Mouse (Mus musculus): ENCODE measurements around the gene Hmga1b. TPM values are rescaled to one million over a fixed set of nuclear protein-coding genes. Genes with fewer than 3 reads are reported as not detected.
"Not testable (repeated sequence)": the region's sequence is repeated elsewhere in the genome, so short reads cannot be mapped to it uniquely, and the experiment has no call there.

Hmga1b gene
- 2.5 and 3.1 TPM in 2 replicates for polyA plus RNA-seq (2012; rRNA removed)

DNA sequence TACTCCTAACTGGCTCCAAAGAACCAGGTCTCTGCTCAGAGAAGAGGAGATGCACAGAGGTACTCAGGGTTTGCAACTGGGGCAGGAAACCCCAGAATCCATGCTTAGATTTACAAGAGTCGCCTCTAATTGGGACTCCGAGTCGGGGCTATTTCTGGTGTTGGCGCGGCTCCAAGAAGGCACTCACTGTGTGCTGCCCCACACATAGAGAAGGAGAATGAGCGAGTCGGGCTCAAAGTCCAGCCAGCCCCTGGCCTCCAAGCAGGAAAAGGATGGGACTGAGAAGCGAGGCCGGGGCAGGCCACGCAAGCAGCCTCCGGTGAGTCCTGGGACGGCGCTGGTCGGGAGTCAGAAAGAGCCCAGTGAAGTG is at the start of gene Hmga1b:
Gene Hmga1b, plus strand, starts transcription at position 123 of the 370 bp plus-strand sequence.
- not testable (repeated sequence) for DNase-seq; H3K4me3 ChIP-seq (replicated peaks; ENCODE audit: insufficient read depth, low read depth, low read length); H3K27me3 ChIP-seq (ENCODE audit: control insufficient read depth, insufficient read depth, low read length); H3K27ac ChIP-seq (ENCODE audit: insufficient read depth, low read length); H3K4me1 ChIP-seq (ENCODE audit: control insufficient read depth, insufficient read depth, low read length)
- 13% methylated on average over 14 of the region's 14 CpGs for WGBS

- Histone ChIP-seq H3K4me3 (replicated peaks; ENCODE audit: insufficient read depth, low read depth, low read length) (peak within 1 kb of the TSS; percentile 80), H3K27ac (ENCODE audit: insufficient read depth, low read length) (no peak within 1 kb of the TSS), H3K4me1 (ENCODE audit: control insufficient read depth, insufficient read depth, low read length) (peaks cover 12% of the 10 kb centered on the region), H3K27me3 (ENCODE audit: control insufficient read depth, insufficient read depth, low read length) (no peaks in the 10 kb centered on the region)
- peak; percentile 97 to 99 for DNase-seq
- TF ChIP-seq POLR2A (IDR thresholded peaks at IDR 0.05; ENCODE audit: borderline replicate concordance, insufficient read depth, low read length) (peak; percentile 40; the same call in 1 of the 2 replicates), CTCF (IDR thresholded peaks at IDR 0.05; ENCODE audit: borderline replicate concordance, insufficient read depth, low read depth, low read length) (no peak)
- WGBS = 1% methylated on average over 53 of the region's 53 CpGs
Measured at GRCm38 (mm10) chr11:120713580-120714518, 48.7 kb upstream of the Hmga1b start, which contains the start of the genes Cenpx and Lrrc45. Gene Cenpx (minus strand): TSS chr11:120713738. Gene Lrrc45 (plus strand): TSS chr11:120713925.

DNA sequence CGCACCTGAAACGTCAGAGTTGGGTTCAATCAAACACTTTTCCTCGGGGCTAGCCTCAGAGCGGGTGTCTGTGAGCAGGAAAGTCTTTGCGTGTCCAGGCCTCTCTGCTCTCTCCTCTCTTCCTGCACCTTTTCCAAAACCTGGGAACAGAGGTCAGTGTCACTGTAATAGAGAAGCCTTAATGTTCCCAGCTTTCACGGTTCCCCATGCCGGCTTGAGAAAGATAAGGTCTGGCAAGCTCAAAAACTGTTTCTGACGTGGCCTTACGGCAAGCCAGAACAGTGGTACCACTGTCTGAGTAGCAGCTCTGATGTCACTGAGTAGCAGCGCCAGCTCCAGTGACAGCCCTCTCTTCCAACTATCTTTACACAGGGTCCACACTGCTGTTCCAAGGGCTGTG is 48.0 kb upstream of the Hmga1b start:
- WGBS = 43% methylated on average over 10 of the region's 10 CpGs
- H3K27ac ChIP-seq (ENCODE audit: insufficient read depth, low read length) = no peak overlapping the region
- no peaks in the 10 kb centered on the region for H3K27me3 ChIP-seq (ENCODE audit: control insufficient read depth, insufficient read depth, low read length)
- peak overlapping the region; percentile 80 for H3K4me3 ChIP-seq (replicated peaks; ENCODE audit: insufficient read depth, low read depth, low read length)
- DNase-seq = no peak
- TF ChIP-seq CTCF (IDR thresholded peaks at IDR 0.05; ENCODE audit: borderline replicate concordance, insufficient read depth, low read depth, low read length) = no peak
- TF ChIP-seq POLR2A (IDR thresholded peaks at IDR 0.05; ENCODE audit: borderline replicate concordance, insufficient read depth, low read length) = no peak
- H3K4me1 ChIP-seq (ENCODE audit: control insufficient read depth, insufficient read depth, low read length) = peaks cover 12% of the 10 kb centered on the region

DNA sequence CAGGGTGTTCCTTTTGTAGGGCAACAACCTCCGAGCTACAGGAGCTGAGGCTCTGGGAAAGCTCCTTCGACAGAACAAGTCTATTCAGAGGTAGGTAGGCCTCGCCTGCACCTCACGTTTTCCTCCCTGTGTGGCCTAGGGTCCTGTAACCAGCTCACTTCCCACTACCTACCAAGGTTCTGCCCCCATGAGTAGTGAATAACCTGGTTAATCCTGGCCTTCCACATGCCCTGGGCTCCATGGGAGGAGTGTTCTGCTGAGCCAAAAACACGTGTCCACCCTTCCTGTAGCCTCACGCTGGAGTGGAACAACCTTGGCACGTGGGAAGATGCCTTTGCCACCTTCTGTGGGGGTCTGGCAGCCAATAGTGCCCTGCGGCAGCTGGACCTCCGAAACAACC is 47.5 kb upstream of the Hmga1b start:
- Histone ChIP-seq H3K27ac (ENCODE audit: insufficient read depth, low read length) (no peak overlapping the region), H3K4me3 (replicated peaks; ENCODE audit: insufficient read depth, low read depth, low read length) (no peak overlapping the region), H3K4me1 (ENCODE audit: control insufficient read depth, insufficient read depth, low read length) (peaks cover 12% of the 10 kb centered on the region), H3K27me3 (ENCODE audit: control insufficient read depth, insufficient read depth, low read length) (no peaks in the 10 kb centered on the region)
- 61% methylated on average over 9 of the region's 9 CpGs for WGBS
- no peak for DNase-seq
- TF ChIP-seq CTCF (IDR thresholded peaks at IDR 0.05; ENCODE audit: borderline replicate concordance, insufficient read depth, low read depth, low read length) (no peak), POLR2A (IDR thresholded peaks at IDR 0.05; ENCODE audit: borderline replicate concordance, insufficient read depth, low read length) (no peak)

- DNase-seq = no peak
- H3K27ac ChIP-seq (ENCODE audit: insufficient read depth, low read length) = no peak overlapping the region
- WGBS = 64% methylated on average over 9 of the region's 9 CpGs
- H3K4me1 ChIP-seq (ENCODE audit: control insufficient read depth, insufficient read depth, low read length) = peaks cover 11% of the 10 kb centered on the region
- no peak overlapping the region for H3K4me3 ChIP-seq (replicated peaks; ENCODE audit: insufficient read depth, low read depth, low read length)
- TF ChIP-seq CTCF (IDR thresholded peaks at IDR 0.05; ENCODE audit: borderline replicate concordance, insufficient read depth, low read depth, low read length) = no peak
- TF ChIP-seq POLR2A (IDR thresholded peaks at IDR 0.05; ENCODE audit: borderline replicate concordance, insufficient read depth, low read length) = no peak
- H3K27me3 ChIP-seq (ENCODE audit: control insufficient read depth, insufficient read depth, low read length) = no peaks in the 10 kb centered on the region
Measured at GRCm38 (mm10) chr11:120719242-120719641, 43.4 kb upstream of the Hmga1b start.

DNA sequence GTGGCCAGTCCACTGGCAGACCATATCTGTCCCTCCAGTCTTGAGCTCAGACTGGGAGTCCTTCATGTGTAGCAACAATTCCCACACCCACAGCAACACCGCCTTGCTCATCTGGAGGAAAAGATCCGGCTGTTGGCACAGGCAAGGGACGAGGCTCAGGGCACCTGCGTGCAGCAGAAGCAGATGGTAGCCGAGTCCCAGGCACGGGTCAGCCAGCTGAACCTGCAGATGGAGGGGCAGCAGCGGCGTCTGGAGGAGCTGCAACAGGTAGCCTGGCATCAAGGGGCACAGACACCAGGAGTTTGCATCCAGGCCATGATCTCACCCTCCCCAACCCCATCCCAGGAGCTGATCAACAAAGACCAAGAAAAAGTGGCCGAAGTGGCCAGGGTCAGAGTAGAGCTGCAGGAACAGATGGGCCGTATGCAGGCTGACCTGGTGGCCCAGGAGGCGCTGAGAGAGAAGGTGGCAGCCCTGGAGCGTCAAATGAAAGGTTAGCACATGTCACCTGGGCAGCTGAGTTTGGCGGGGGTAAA is 42.7 kb upstream of the Hmga1b start:
- H3K27me3 ChIP-seq (ENCODE audit: control insufficient read depth, insufficient read depth, low read length) = no peaks in the 10 kb centered on the region
- H3K27ac ChIP-seq (ENCODE audit: insufficient read depth, low read length) = no peak overlapping the region
- peak in 1 of 2 experiments; percentile 27 for DNase-seq
- no peak for TF ChIP-seq POLR2A (IDR thresholded peaks at IDR 0.05; ENCODE audit: borderline replicate concordance, insufficient read depth, low read length)
- TF ChIP-seq CTCF (IDR thresholded peaks at IDR 0.05; ENCODE audit: borderline replicate concordance, insufficient read depth, low read depth, low read length) = no peak
- peaks cover 5% of the 10 kb centered on the region; the same call in 1 of the 2 replicates for H3K4me1 ChIP-seq (ENCODE audit: control insufficient read depth, insufficient read depth, low read length)
- WGBS = 53% methylated on average over 13 of the region's 13 CpGs
- H3K4me3 ChIP-seq (replicated peaks; ENCODE audit: insufficient read depth, low read depth, low read length) = no peak overlapping the region

DNA sequence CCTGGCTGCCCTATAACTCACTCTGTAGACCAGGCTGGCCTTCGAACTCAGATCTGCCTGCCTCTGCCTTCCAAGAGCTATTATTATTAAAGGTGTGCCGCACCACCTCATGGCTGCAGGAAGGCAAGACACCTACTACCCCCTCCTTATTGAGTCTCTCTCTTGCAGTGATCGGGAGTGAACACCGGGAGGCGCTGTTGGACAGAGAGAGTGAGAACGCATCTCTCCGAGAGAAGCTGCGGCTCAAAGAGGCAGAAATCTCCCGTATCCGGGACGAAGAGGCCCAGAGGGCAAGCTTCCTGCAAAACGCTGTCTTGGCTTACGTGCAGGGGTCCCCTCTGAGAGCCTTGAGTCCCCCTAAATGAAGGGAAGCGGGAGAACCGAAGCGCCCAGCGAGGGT is 42.1 kb upstream of the Hmga1b start:
- Histone ChIP-seq H3K4me3 (replicated peaks; ENCODE audit: insufficient read depth, low read depth, low read length) (peak overlapping the region; percentile 52), H3K4me1 (ENCODE audit: control insufficient read depth, insufficient read depth, low read length) (peaks cover 5% of the 10 kb centered on the region; the same call in 1 of the 2 replicates), H3K27ac (ENCODE audit: insufficient read depth, low read length) (no peak overlapping the region), H3K27me3 (ENCODE audit: control insufficient read depth, insufficient read depth, low read length) (no peaks in the 10 kb centered on the region)
- peak; percentile 99 for TF ChIP-seq CTCF (IDR thresholded peaks at IDR 0.05; ENCODE audit: borderline replicate concordance, insufficient read depth, low read depth, low read length)
- no peak for TF ChIP-seq POLR2A (IDR thresholded peaks at IDR 0.05; ENCODE audit: borderline replicate concordance, insufficient read depth, low read length)
- WGBS = 4% methylated on average over 17 of the region's 17 CpGs
- DNase-seq = peak; percentile 87 to 94

Measured in cerebellum, adult 2 months (tissue).